8 mouse cellular contexts compared by ENCODE assay signal in genomic region chrX:103356287-103356686, GRCm38 (mm10). TPM values are rescaled to one million over a fixed set of nuclear protein-coding genes. Genes with fewer than 3 reads are reported as not detected.
DNase-seq lines count a peak whose midpoint lies in the region; ATAC-seq and TF ChIP-seq lines count a peak whose summit lies in the region.

Chic1 (plus strand) TSS chrX:103356476.

- H3K4me3 ChIP-seq in ES-E14 (ENCODE audit: insufficient read depth in 1 of 2, low read depth in 1 of 2, low read length in 2 of 2, poor library complexity in 1 of 2, severe bottlenecking in 1 of 2), result peak within 1 kb of the TSS; percentile 77 to 99
- H3K4me3 ChIP-seq in cerebellum, adult 2 months (replicated peaks; ENCODE audit: insufficient read depth, low read depth, low read length), result peak within 1 kb of the TSS; percentile 78
- peak within 1 kb of the TSS; percentile 54 for H3K4me3 ChIP-seq in hindbrain, embryonic 12.5 days
- H3K4me3 ChIP-seq in lung, embryonic 16.5 days (ENCODE audit: low read length), result peak within 1 kb of the TSS; percentile 62

- ATAC-seq in hindbrain, embryonic 12.5 days (ENCODE audit: low FRiP score), result peak; percentile 95
- peak; percentile 97 for ATAC-seq in lung, embryonic 16.5 days (ENCODE audit: low read depth)

- 7% methylated on average over 34 of the region's 34 CpGs for WGBS in cerebellum, adult 2 months
- 14% methylated on average over 34 of the region's 34 CpGs for WGBS in hindbrain, embryonic 12.5 days
- WGBS in lung, embryonic 16.5 days, result 14% methylated on average over 34 of the region's 34 CpGs

- in situ Hi-C loops in ES-E14 (cut with MboI; ENCODE audit: low sequenced_read_pairs in 2 of 2, unreplicated experiment in 2 of 2), result no loop called here

- H3K27ac ChIP-seq in ES-E14 (ENCODE audit: insufficient read depth, low read depth, low read length, poor library complexity, severe bottlenecking), result peak within 1 kb of the TSS; percentile 20; the same call in 1 of the 2 replicates
- peak within 1 kb of the TSS; percentile 88 for H3K27ac ChIP-seq in cerebellum, adult 2 months (ENCODE audit: insufficient read depth, low read length)
- peak within 1 kb of the TSS; percentile 71 for H3K27ac ChIP-seq in hindbrain, embryonic 12.5 days
- H3K27ac ChIP-seq in lung, embryonic 16.5 days (ENCODE audit: low read length), result no peak within 1 kb of the TSS

- no peaks in the 10 kb centered on the region for H3K4me1 ChIP-seq in ES-E14 (ENCODE audit: control insufficient read depth in 2 of 2, insufficient read depth in 2 of 2, low read length in 2 of 2, poor library complexity in 1 of 2)
- no peaks in the 10 kb centered on the region for H3K4me1 ChIP-seq in cerebellum, adult 2 months (ENCODE audit: control insufficient read depth, insufficient read depth, low read length)
- H3K4me1 ChIP-seq in hindbrain, embryonic 12.5 days, result no peaks in the 10 kb centered on the region; the same call in 1 of the 2 replicates
- no peaks in the 10 kb centered on the region; the same call in 1 of the 2 replicates for H3K4me1 ChIP-seq in lung, embryonic 16.5 days (replicated peaks; ENCODE audit: control insufficient read depth, insufficient read depth, low read length)

- TF ChIP-seq POLR2A in cerebellum, adult 2 months (IDR thresholded peaks at IDR 0.05; ENCODE audit: borderline replicate concordance, insufficient read depth, low read length), result peak; percentile 42; the same call in 1 of the 2 replicates

- TF ChIP-seq CTCF in cerebellum, adult 2 months (IDR thresholded peaks at IDR 0.05; ENCODE audit: borderline replicate concordance, insufficient read depth, low read depth, low read length), result no peak

- peak; percentile 84 for DNase-seq in ES-E14 (ENCODE audit: low read depth, low spot score)
- DNase-seq in cerebellum, adult 2 months, result peak; percentile 78 to 84
- peak; percentile 47 to 86 for DNase-seq in frontal cortex, adult 2 months (ENCODE audit: extremely low spot score in 1 of 2, low spot score in 1 of 2)
- DNase-seq in layer of hippocampus, postnatal 10 days (ENCODE audit: low spot score in 2 of 2), result peak; percentile 80 to 87
- peak; percentile 93 for DNase-seq in retina, postnatal 1 day
- peak; percentile 29 for DNase-seq in urinary bladder, adult 2 months (ENCODE audit: low spot score)

- H3K9ac ChIP-seq in ES-E14 (ENCODE audit: insufficient read depth, low read depth, low read length, poor library complexity, severe bottlenecking), result peak within 1 kb of the TSS; percentile 83
- peak within 1 kb of the TSS; percentile 69 for H3K9ac ChIP-seq in hindbrain, embryonic 12.5 days
- H3K9ac ChIP-seq in lung, embryonic 16.5 days (ENCODE audit: low read length), result peak within 1 kb of the TSS; percentile 64

- no peaks in the 10 kb centered on the region for H3K9me3 ChIP-seq in ES-E14 (ENCODE audit: control insufficient read depth, insufficient read depth, low read depth, low read length)
- no peaks in the 10 kb centered on the region for H3K9me3 ChIP-seq in hindbrain, embryonic 12.5 days (replicated peaks)
- no peaks in the 10 kb centered on the region for H3K9me3 ChIP-seq in lung, embryonic 16.5 days (ENCODE audit: control insufficient read depth, low read length)

- H3K27me3 ChIP-seq in cerebellum, adult 2 months (ENCODE audit: control insufficient read depth, insufficient read depth, low read length), result no peaks in the 10 kb centered on the region
- peaks cover 50% of the 10 kb centered on the region for H3K27me3 ChIP-seq in hindbrain, embryonic 12.5 days
- peaks cover 15% of the 10 kb centered on the region for H3K27me3 ChIP-seq in lung, embryonic 16.5 days (ENCODE audit: control insufficient read depth, insufficient read depth, low read depth, low read length)

- H3K36me3 ChIP-seq in ES-E14 (ENCODE audit: control insufficient read depth, insufficient read depth, low read length, poor library complexity, severe bottlenecking), result no peaks in the 10 kb centered on the region
- no peaks in the 10 kb centered on the region for H3K36me3 ChIP-seq in hindbrain, embryonic 12.5 days
- no peaks in the 10 kb centered on the region for H3K36me3 ChIP-seq in lung, embryonic 16.5 days (ENCODE audit: control insufficient read depth, insufficient read depth, low read length)

- peak within 1 kb of the TSS; percentile 51 for H3K4me2 ChIP-seq in hindbrain, embryonic 12.5 days (replicated peaks)
- H3K4me2 ChIP-seq in lung, embryonic 16.5 days (ENCODE audit: low read depth, low read length), result peak within 1 kb of the TSS; percentile 62

TF ChIP-seq in ES-E14, 5 proteins besides CTCF, POLR2A, EP300 and RAD21:
- TF ChIP-seq ZC3H11A (IDR thresholded peaks at IDR 0.05; ENCODE audit: borderline replicate concordance, low read depth, low read length), result no peak
- TF ChIP-seq MAFK (IDR thresholded peaks at IDR 0.05; ENCODE audit: insufficient read depth, low read depth, low read length), result no peak
TF ChIP-seq in ES-E14: peak in this region for 0.

RNA-seq across cellular contexts. Expression of gene Chic1, which starts in this region (rescaled TPM):
- total RNA-seq in ES-E14 (2012; rRNA removed), result 10.8 and 13.2 TPM in 2 replicates
- 12.0 and 13.0 TPM in 2 replicates for polyA plus RNA-seq in cerebellum, adult 2 months (2012; rRNA removed)
- polyA plus RNA-seq in frontal cortex, adult 2 months (2012; rRNA removed), result 12.1 and 13.6 TPM in 2 replicates
- 7.8 and 8.8 TPM in 2 replicates for polyA plus RNA-seq in hindbrain, embryonic 12.5 days (2016; fragmentation: Nextera tagmentation; extraction: Ambion mirVana)
- 1 to 10 TPM; 9.5 to 9.8 TPM for total RNA-seq in layer of hippocampus, postnatal 10 days (2021)
- 2.6 and 3.3 TPM in 2 replicates for polyA plus RNA-seq in lung, embryonic 16.5 days (2015; fragmentation: Nextera tagmentation; extraction: Ambion mirVana)
- 3.4 and 3.8 TPM in 2 replicates for polyA plus RNA-seq in urinary bladder, adult 2 months (2012; rRNA removed)

Comparison
In these comparisons a context has a peak if more than half of its experiments do, and no peak if none do; other contexts are left out.
1. DNase-seq: peak in every context shown above with its lines; median percentile 93 in retina, postnatal 1 day; 84 in ES-E14; 84 in layer of hippocampus, postnatal 10 days; 81 in cerebellum, adult 2 months; 66 in frontal cortex, adult 2 months; 29 in urinary bladder, adult 2 months.